Mouse (Mus musculus) limb, embryonic 13.5 days (tissue): ENCODE results near the gene Ccer2. TPM values are rescaled to one million over a fixed set of nuclear protein-coding genes. Genes with fewer than 3 reads are reported as not detected.
A peak's percentile ranks its signal among the peaks of the same experiment; 100 is the strongest.

Experiments used
- ATAC-seq: fragments of 200-750 bp; cut with Nextera tagmentation; 2 replicates; pipeline ENCODE4 v1.8.0; 2017; ENCODE audit warnings: low read depth, moderate number of reproducible peaks, moderate TSS enrichment; ENCODE audit not compliant: low FRiP score
- H3K27ac ChIP-seq: fragments of 300-500 bp; sonication (generic); 2 replicates; pipeline ENCODE4 v1.5.1; 2015; ENCODE audit warnings: inconsistent platforms, mild to moderate bottlenecking, moderate library complexity
- H3K27me3 ChIP-seq: fragments of 300-500 bp; sonication (generic); 2 replicates; pipeline ENCODE4 v1.6.1; 2015; ENCODE audit warnings: mild to moderate bottlenecking, inconsistent platforms
- H3K36me3 ChIP-seq: fragments of 300-500 bp; sonication (generic); 2 replicates; pipeline ENCODE4 v1.6.1; 2015; ENCODE audit warnings: inconsistent platforms, mild to moderate bottlenecking, moderate library complexity
- H3K4me1 ChIP-seq: fragments of 300-500 bp; sonication (generic); 2 replicates; pipeline ENCODE4 v1.6.1; 2015; ENCODE audit warnings: inconsistent platforms
- H3K4me2 ChIP-seq: fragments of 300-500 bp; sonication (generic); replicated peaks from 2 replicates; pipeline ENCODE4 v1.6.1; 2015; ENCODE audit warnings: inconsistent platforms, mild to moderate bottlenecking, moderate library complexity
- H3K4me3 ChIP-seq: fragments of 300-500 bp; sonication (generic); 2 replicates; pipeline ENCODE4 v1.5.1; 2015; ENCODE audit warnings: moderate library complexity, mild to moderate bottlenecking, inconsistent platforms
- H3K9ac ChIP-seq: fragments of 300-500 bp; sonication (generic); 2 replicates; pipeline ENCODE4 v1.6.1; 2015; ENCODE audit warnings: mild to moderate bottlenecking, inconsistent platforms
- H3K9me3 ChIP-seq: fragments of 300-500 bp; sonication (generic); 2 replicates; pipeline ENCODE4 v1.6.1; 2016; ENCODE audit warnings: inconsistent platforms
- WGBS: fragments of 180-500 bp; shearing (Covaris S2); methylation state at CpG from one replicate; pipeline ENCODE4 v1.1.7; 2015; 5-methylcytosine and 5-hydroxymethylcytosine counted together
- polyA plus RNA-seq: library from polyadenylated mRNA; unstranded; fragments of >200 nt; fragmentation: Nextera tagmentation; extraction: Ambion mirVana; gene quantifications from 2 replicates; pipeline ENCODE4 v1.2.1, GENCODE M21; 2015

The Ccer2 gene
- polyA plus RNA-seq, 1 experiment from 2014 or later: not detected

- no peak overlapping the region for H3K9ac ChIP-seq
- no peaks in the 10 kb centered on the region for H3K9me3 ChIP-seq
- no peak for ATAC-seq
- no peak overlapping the region for H3K4me2 ChIP-seq
- H3K36me3 ChIP-seq: no peaks in the 10 kb centered on the region
- WGBS: 77% methylated on average over 3 of the region's 3 CpGs
- no peak overlapping the region for H3K27ac ChIP-seq
- no peaks in the 10 kb centered on the region for H3K27me3 ChIP-seq
- peaks cover 28% of the 10 kb centered on the region for H3K4me1 ChIP-seq
- H3K4me3 ChIP-seq: no peak overlapping the region
Measured at GRCm38 (mm10) chr7:28794496-28794895, 38.5 kb downstream of the Ccer2 start.

- WGBS: 74% methylated on average over 15 of the region's 15 CpGs
- H3K27me3 ChIP-seq: no peaks in the 10 kb centered on the region
- no peaks in the 10 kb centered on the region for H3K36me3 ChIP-seq
- no peak overlapping the region for H3K27ac ChIP-seq
- no peak overlapping the region for H3K4me2 ChIP-seq
- no peaks in the 10 kb centered on the region for H3K9me3 ChIP-seq
- H3K4me1 ChIP-seq: peaks cover 18% of the 10 kb centered on the region; the same call in 1 of the 2 replicates
- no peak overlapping the region for H3K4me3 ChIP-seq
- no peak for ATAC-seq
- no peak overlapping the region for H3K9ac ChIP-seq
Measured at GRCm38 (mm10) chr7:28795832-28796231, 39.9 kb downstream of the Ccer2 start.

- Histone ChIP-seq H3K9me3 (no peaks in the 10 kb centered on the region), H3K27ac (no peak overlapping the region), H3K9ac (peak overlapping the region; percentile 56), H3K36me3 (no peaks in the 10 kb centered on the region), H3K4me2 (peak overlapping the region; percentile 56), H3K4me1 (peaks cover 23% of the 10 kb centered on the region), H3K27me3 (no peaks in the 10 kb centered on the region), H3K4me3 (peak overlapping the region; percentile 23)
- WGBS: 21% methylated on average over 32 of the region's 32 CpGs
- ATAC-seq: peak; percentile 50; the same call in 1 of the 2 replicates
Measured at GRCm38 (mm10) chr7:28796562-28796975, 40.6 kb downstream of the Ccer2 start.

GRCm38 (mm10) chr7:28799994-28800393 is 44.0 kb downstream of the Ccer2 start:
- ATAC-seq: no peak
- Histone ChIP-seq H3K27ac (no peak overlapping the region), H3K4me3 (no peak overlapping the region), H3K4me1 (peaks cover 40% of the 10 kb centered on the region), H3K27me3 (no peaks in the 10 kb centered on the region), H3K4me2 (no peak overlapping the region), H3K9me3 (no peaks in the 10 kb centered on the region), H3K36me3 (no peaks in the 10 kb centered on the region), H3K9ac (no peak overlapping the region)
- WGBS: 97% methylated on average over 9 of the region's 9 CpGs

GRCm38 (mm10) chr7:28801451-28801850 is 45.5 kb downstream of the Ccer2 start:
- Histone ChIP-seq H3K36me3 (no peaks in the 10 kb centered on the region), H3K9me3 (no peaks in the 10 kb centered on the region), H3K27ac (peak overlapping the region; percentile 94; the same call in 1 of the 2 replicates), H3K4me1 (peaks cover 38% of the 10 kb centered on the region), H3K9ac (no peak overlapping the region; the same call in 1 of the 2 replicates), H3K4me2 (no peak overlapping the region), H3K27me3 (no peaks in the 10 kb centered on the region), H3K4me3 (no peak overlapping the region)
- ATAC-seq: no peak
- WGBS: 62% methylated on average over 3 of the region's 3 CpGs

GRCm38 (mm10) chr7:28801901-28802670 is 46.1 kb downstream of the Ccer2 start:
- H3K4me2 ChIP-seq: peak overlapping the region; percentile 45
- peak; percentile 61; the same call in 1 of the 2 replicates for ATAC-seq
- no peaks in the 10 kb centered on the region for H3K9me3 ChIP-seq
- H3K4me1 ChIP-seq: peaks cover 32% of the 10 kb centered on the region
- WGBS: 12% methylated on average over 10 of the region's 10 CpGs
- peak overlapping the region; percentile 94 for H3K27ac ChIP-seq
- H3K4me3 ChIP-seq: no peak overlapping the region
- H3K36me3 ChIP-seq: no peaks in the 10 kb centered on the region
- H3K27me3 ChIP-seq: no peaks in the 10 kb centered on the region
- peak overlapping the region; percentile 8; the same call in 1 of the 2 replicates for H3K9ac ChIP-seq

- WGBS: 10% methylated on average over 10 of the region's 10 CpGs
- Histone ChIP-seq H3K27me3 (no peaks in the 10 kb centered on the region), H3K36me3 (no peaks in the 10 kb centered on the region), H3K4me3 (no peak overlapping the region), H3K4me1 (peaks cover 37% of the 10 kb centered on the region), H3K9me3 (no peaks in the 10 kb centered on the region), H3K9ac (0 out of 2 replicates have a peak overlapping the region, but pooled peaks have one; percentile 8), H3K4me2 (peak overlapping the region; percentile 45), H3K27ac (peak overlapping the region; percentile 94)
- ATAC-seq: peak; percentile 60
Measured at GRCm38 (mm10) chr7:28802846-28803588, 47.0 kb downstream of the Ccer2 start.

GRCm38 (mm10) chr7:28803756-28804155 is 47.8 kb downstream of the Ccer2 start:
- Histone ChIP-seq H3K9ac (no peak overlapping the region), H3K36me3 (no peaks in the 10 kb centered on the region), H3K27ac (peak overlapping the region; percentile 94; the same call in 1 of the 2 replicates), H3K4me2 (no peak overlapping the region), H3K4me3 (no peak overlapping the region), H3K27me3 (no peaks in the 10 kb centered on the region), H3K9me3 (no peaks in the 10 kb centered on the region), H3K4me1 (peaks cover 41% of the 10 kb centered on the region)
- no peak for ATAC-seq
- 32% methylated on average over 4 of the region's 4 CpGs for WGBS

- Histone ChIP-seq H3K4me3 (no peak overlapping the region), H3K27me3 (no peaks in the 10 kb centered on the region), H3K9me3 (no peaks in the 10 kb centered on the region), H3K36me3 (peaks cover under 1% of the 10 kb centered on the region), H3K4me1 (peaks cover 34% of the 10 kb centered on the region), H3K4me2 (no peak overlapping the region), H3K27ac (no peak overlapping the region), H3K9ac (no peak overlapping the region)
- 76% methylated on average over 4 of the region's 4 CpGs for WGBS
- no peak for ATAC-seq
Measured at GRCm38 (mm10) chr7:28806869-28807268, 50.9 kb downstream of the Ccer2 start.

GRCm38 (mm10) chr7:28807641-28808220 is 51.8 kb downstream of the Ccer2 start:
- H3K4me2 ChIP-seq: peak overlapping the region; percentile 96
- H3K9ac ChIP-seq: peak overlapping the region; percentile 92
- no peak for ATAC-seq
- H3K4me1 ChIP-seq: peaks cover 34% of the 10 kb centered on the region
- 32% methylated on average over 7 of the region's 8 CpGs for WGBS
- no peaks in the 10 kb centered on the region for H3K27me3 ChIP-seq
- H3K9me3 ChIP-seq: no peaks in the 10 kb centered on the region
- peak overlapping the region; percentile 73 for H3K4me3 ChIP-seq
- peaks cover 9% of the 10 kb centered on the region for H3K36me3 ChIP-seq
- H3K27ac ChIP-seq: peak overlapping the region; percentile 100

GRCm38 (mm10) chr7:28808221-28808941 is 52.4 kb downstream of the Ccer2 start, which contains the start of gene Hnrnpl:
Gene Hnrnpl (plus strand): TSS chr7:28808541.
- peak within 1 kb of the TSS; percentile 92 for H3K9ac ChIP-seq
- H3K27ac ChIP-seq: peak within 1 kb of the TSS; percentile 100
- H3K4me1 ChIP-seq: peaks cover 34% of the 10 kb centered on the region
- peak within 1 kb of the TSS; percentile 96 for H3K4me2 ChIP-seq
- ATAC-seq: peak; percentile 20
- WGBS: 2% methylated on average over 35 of the region's 35 CpGs
- H3K36me3 ChIP-seq: peaks cover 15% of the 10 kb centered on the region
- H3K9me3 ChIP-seq: no peaks in the 10 kb centered on the region
- H3K4me3 ChIP-seq: peak within 1 kb of the TSS; percentile 73
- no peaks in the 10 kb centered on the region for H3K27me3 ChIP-seq
